Mouse (Mus musculus) bone marrow, adult 2 months (tissue): ENCODE measurements at regions not wholly inside any gene's neighbourhood (a gene's known extent, or its start where the extent isn't known, plus 50 kb on each side); places are given as distances from the start of the nearest gene placed in this dataset.
"Not testable (repeated sequence)": the region's sequence is repeated elsewhere in the genome, so short reads cannot be mapped to it uniquely, and the experiment has no call there.

Source experiments
- CTCF ChIP-seq: fragments of 200-500 bp; IDR thresholded peaks from 2 replicates; pipeline ENCODE4 v1.5.1; 2011; ENCODE audit warnings: low read length, control low read depth; ENCODE audit not compliant: control insufficient read depth, insufficient read depth
- POLR2A ChIP-seq: fragments of 200-500 bp; IDR thresholded peaks from 2 replicates; pipeline ENCODE4 v1.6.1; 2011; ENCODE audit warnings: low read depth, mild to moderate bottlenecking, control low read depth, low read length, borderline replicate concordance; ENCODE audit not compliant: control insufficient read depth

GRCm38 (mm10) chr11:52480694-52481093 is 84.5 kb downstream of the 9530068E07Rik start:
- TF ChIP-seq CTCF, POLR2A: not testable (repeated sequence)
